Comparison of ENCODE assay signal across 11 mouse cellular contexts in genomic region chr11:8957023-8957422, GRCm38 (mm10). TPM values are rescaled to one million over a fixed set of nuclear protein-coding genes. Genes with fewer than 3 reads are reported as not detected.
DNase-seq lines count a peak whose midpoint lies in the region; ATAC-seq and TF ChIP-seq lines count a peak whose summit lies in the region.
"Had no signal": no experiment of that assay in that cellular context is flagged by ENCODE, and none has a peak within 500 bp of the region (broad histone marks: within the 10 kb centered on the region; RNA-seq: fewer than 3 reads in every experiment).

No protein-coding gene starts in this region.

- H3K27ac ChIP-seq in heart, embryonic 11.5 days (ENCODE audit: low read depth, low read length) = no peak overlapping the region
- no peak overlapping the region for H3K27ac ChIP-seq in thymus, adult 2 months (ENCODE audit: control insufficient read depth, insufficient read depth, low read length)
- no peak overlapping the region for H3K27ac ChIP-seq in bone marrow, adult 2 months (ENCODE audit: control insufficient read depth, insufficient read depth, low read depth, low read length, poor library complexity)
- H3K27ac ChIP-seq: limb, embryonic 15.5 days had no signal

- no peak overlapping the region for H3K4me3 ChIP-seq in heart, embryonic 11.5 days (ENCODE audit: low read depth, low read length)
- no peak overlapping the region for H3K4me3 ChIP-seq in thymus, adult 2 months (ENCODE audit: control insufficient read depth, insufficient read depth, low read length)
- H3K4me3 ChIP-seq in bone marrow, adult 2 months (replicated peaks; ENCODE audit: control insufficient read depth, low read depth, low read length) = no peak overlapping the region
- H3K4me3 ChIP-seq: limb, embryonic 15.5 days had no signal

- no peaks in the 10 kb centered on the region for H3K27me3 ChIP-seq in heart, embryonic 11.5 days (ENCODE audit: control insufficient read depth, insufficient read depth, low read length)
- H3K27me3 ChIP-seq in thymus, adult 2 months (ENCODE audit: control insufficient read depth, insufficient read depth, low read length) = no peaks in the 10 kb centered on the region
- H3K27me3 ChIP-seq in splenic B cell, adult 2 months (ENCODE audit: control insufficient read depth, insufficient read depth, low read length, poor library complexity, severe bottlenecking) = no peaks in the 10 kb centered on the region
- H3K27me3 ChIP-seq: limb, embryonic 15.5 days had no signal

- no peak for ATAC-seq in heart, embryonic 11.5 days (replicated peaks; ENCODE audit: insufficient number of reproducible peaks, low FRiP score, low TSS enrichment)
- ATAC-seq: inflammation-experienced regulatory T-cells, adult 6 months had no signal

- WGBS in heart, embryonic 11.5 days (ENCODE audit: insufficient replicate concordance) = 63% methylated on average over 6 of the region's 6 CpGs
- WGBS in thymus, adult 2 months = 71% methylated on average over 6 of the region's 6 CpGs
- WGBS in bone marrow, adult 2 months = 64% methylated on average over 6 of the region's 6 CpGs

- DNase-seq in heart, postnatal 4 days = peak; percentile 15
- no peak for DNase-seq in thymus, adult 2 months
- no peak for DNase-seq in thymus, postnatal 36 days
- peak; percentile 11 for DNase-seq in splenic B cell, adult 2 months (ENCODE audit: low read depth, low spot score)
- no peak for DNase-seq in left cerebral cortex, adult 11 months (ENCODE audit: low spot score)
- DNase-seq in kidney, postnatal 25 days = no peak
- DNase-seq: gastrocnemius, postnatal 10 days had no signal

- no peak for TF ChIP-seq POLR2A in thymus, adult 2 months (IDR thresholded peaks at IDR 0.05; ENCODE audit: control insufficient read depth, extremely low read depth, insufficient read depth, low read length, poor library complexity)
- TF ChIP-seq POLR2A in bone marrow, adult 2 months (IDR thresholded peaks at IDR 0.05; ENCODE audit: borderline replicate concordance, control insufficient read depth, low read depth, low read length) = no peak

- no peak overlapping the region for H3K9ac ChIP-seq in heart, embryonic 11.5 days (ENCODE audit: low read depth, low read length)
- H3K9ac ChIP-seq: limb, embryonic 15.5 days had no signal

- no peaks in the 10 kb centered on the region for H3K4me1 ChIP-seq in heart, embryonic 11.5 days (ENCODE audit: control insufficient read depth, insufficient read depth, low read length)
- no peaks in the 10 kb centered on the region for H3K4me1 ChIP-seq in thymus, adult 2 months (replicated peaks; ENCODE audit: control insufficient read depth, insufficient read depth, low read length)
- no peaks in the 10 kb centered on the region for H3K4me1 ChIP-seq in bone marrow, adult 2 months (ENCODE audit: control insufficient read depth, insufficient read depth, low read length)

- H3K4me2 ChIP-seq in heart, embryonic 11.5 days = no peak overlapping the region
- H3K4me2 ChIP-seq: limb, embryonic 15.5 days had no signal

- H3K36me3 ChIP-seq in heart, embryonic 11.5 days (ENCODE audit: control insufficient read depth, insufficient read depth, low read length) = no peaks in the 10 kb centered on the region
- no peaks in the 10 kb centered on the region for H3K36me3 ChIP-seq in thymus, adult 2 months (ENCODE audit: control insufficient read depth, insufficient read depth, low read length)
- H3K36me3 ChIP-seq in splenic B cell, adult 2 months (ENCODE audit: control insufficient read depth, insufficient read depth, low read length, poor library complexity, severe bottlenecking) = no peaks in the 10 kb centered on the region
- H3K36me3 ChIP-seq: limb, embryonic 15.5 days had no signal

- peak; percentile 73; the same call in 1 of the 2 replicates for TF ChIP-seq CTCF in thymus, adult 2 months (IDR thresholded peaks at IDR 0.05; ENCODE audit: borderline replicate concordance, control insufficient read depth, extremely low read depth, insufficient read depth, low read length, poor library complexity)
- TF ChIP-seq CTCF in bone marrow, adult 2 months (IDR thresholded peaks at IDR 0.05; ENCODE audit: control insufficient read depth, insufficient read depth, low read length) = peak; percentile 80

- H3K9me3 ChIP-seq in heart, embryonic 11.5 days (replicated peaks; ENCODE audit: control insufficient read depth, low read length) = no peaks in the 10 kb centered on the region
- H3K9me3 ChIP-seq: limb, embryonic 15.5 days had no signal

RNA-seq across cellular contexts. Expression of gene Pkd1l1, which starts 16.0 kb away (rescaled TPM):
- total RNA-seq in heart, postnatal 4 days (2021) = under 1 TPM in 1 of 2 experiments, not detected in 1; 0.05 TPM
- polyA plus RNA-seq in heart, embryonic 11.5 days (2014; fragmentation: Nextera tagmentation; extraction: Ambion mirVana) = 0.07 TPM in 1 of 2 replicates, not detected in the other
- polyA plus RNA-seq in thymus, adult 2 months (2012; rRNA removed) = 0.30 and 0.51 TPM in 2 replicates
- 0.38 and 0.45 TPM in 2 replicates for polyA plus RNA-seq in bone marrow, adult 2 months (2011; ENCODE audit: insufficient read depth, insufficient read length, low replicate concordance, missing spikeins)

RNA-seq across cellular contexts. Expression of gene Hus1, which starts 54.0 kb away (rescaled TPM):
- 10 to 100 TPM; 17.4 to 17.6 TPM for total RNA-seq in heart, postnatal 4 days (2021)
- polyA plus RNA-seq in heart, embryonic 11.5 days (2014; fragmentation: Nextera tagmentation; extraction: Ambion mirVana) = 14.5 and 15.7 TPM in 2 replicates
- 13.9 and 14.2 TPM in 2 replicates for polyA plus RNA-seq in thymus, adult 2 months (2012; rRNA removed)
- 4.0 and 7.6 TPM in 2 replicates for polyA plus RNA-seq in bone marrow, adult 2 months (2011; ENCODE audit: insufficient read depth, insufficient read length, low replicate concordance, missing spikeins)

Comparison
In these comparisons a context has a peak if more than half of its experiments do, and no peak if none do; other contexts are left out.
1. DNase-seq: peak in heart, postnatal 4 days (single experiment) and splenic B cell, adult 2 months (single experiment); none in thymus, adult 2 months (single experiment), thymus, postnatal 36 days (0 of 2), left cerebral cortex, adult 11 months (single experiment) and kidney, postnatal 25 days (0 of 2).